Mouse (Mus musculus): ENCODE data around the gene Clybl.

Clybl gene

GRCm38 (mm10) chr14:122200247-122200885 lies 18.9 kb downstream of the Clybl start:
- DNase-seq (ENCODE audit: low spot score in 2 of 2): no peak

- DNase-seq (ENCODE audit: low spot score in 2 of 2): no peak
These were observed 27.7 kb downstream of the Clybl start for GRCm38 (mm10) chr14:122209177-122209576.

GRCm38 (mm10) chr14:122213590-122213989 lies 32.1 kb downstream of the Clybl start:
- no peak for DNase-seq (ENCODE audit: low spot score in 2 of 2)

GRCm38 (mm10) chr14:122214126-122214525 lies 32.6 kb downstream of the Clybl start:
- no peak for DNase-seq (ENCODE audit: low spot score in 2 of 2)

- no peak for DNase-seq (ENCODE audit: low spot score in 2 of 2)
These were observed 35.7 kb downstream of the Clybl start for GRCm38 (mm10) chr14:122217221-122217620.

GRCm38 (mm10) chr14:122222934-122223374 lies 41.5 kb downstream of the Clybl start:
- DNase-seq (ENCODE audit: low spot score in 2 of 2): no peak

GRCm38 (mm10) chr14:122223461-122224102 lies 42.1 kb downstream of the Clybl start:
- DNase-seq (ENCODE audit: low spot score in 2 of 2): peak; percentile 55 to 60

- DNase-seq (ENCODE audit: low spot score in 2 of 2): no peak
These were observed 42.6 kb downstream of the Clybl start for GRCm38 (mm10) chr14:122224103-122224494.

GRCm38 (mm10) chr14:122224501-122224928 lies 43.0 kb downstream of the Clybl start:
- no peak for DNase-seq (ENCODE audit: low spot score in 2 of 2)

- DNase-seq (ENCODE audit: low spot score in 2 of 2): no peak
These were observed 44.1 kb downstream of the Clybl start for GRCm38 (mm10) chr14:122225479-122226132.

- no peak for DNase-seq (ENCODE audit: low spot score in 2 of 2)
These were observed 44.6 kb downstream of the Clybl start for GRCm38 (mm10) chr14:122226133-122226515.

- DNase-seq (ENCODE audit: low spot score in 2 of 2): no peak
These were observed 45.4 kb downstream of the Clybl start for GRCm38 (mm10) chr14:122226666-122227453.

- no peak for DNase-seq (ENCODE audit: low spot score in 2 of 2)
These were observed 46.0 kb downstream of the Clybl start for GRCm38 (mm10) chr14:122227454-122227951.

GRCm38 (mm10) chr14:122228816-122229551 lies 47.5 kb downstream of the Clybl start:
- DNase-seq (ENCODE audit: low spot score in 2 of 2): no peak

GRCm38 (mm10) chr14:122229988-122230387 lies 48.5 kb downstream of the Clybl start:
- DNase-seq (ENCODE audit: low spot score in 2 of 2): no peak

GRCm38 (mm10) chr14:122230621-122231025 lies 49.1 kb downstream of the Clybl start:
- DNase-seq (ENCODE audit: low spot score in 2 of 2): no peak

GRCm38 (mm10) chr14:122231073-122231472 lies 49.6 kb downstream of the Clybl start:
- no peak for DNase-seq (ENCODE audit: low spot score in 2 of 2)

GRCm38 (mm10) chr14:122233212-122233714 lies 51.8 kb downstream of the Clybl start:
- no peak for DNase-seq (ENCODE audit: low spot score in 2 of 2)

GRCm38 (mm10) chr14:122243874-122244273 lies 62.4 kb downstream of the Clybl start:
- no peak for DNase-seq (ENCODE audit: low spot score in 2 of 2)

- no peak for DNase-seq (ENCODE audit: low spot score in 2 of 2)
These were observed 65.7 kb downstream of the Clybl start for GRCm38 (mm10) chr14:122246919-122247859.

Data from spleen, postnatal 36 days (tissue).